Mouse (Mus musculus) limb, embryonic 11.5 days (tissue): ENCODE measurements around the gene Hes2. TPM values are rescaled to one million over a fixed set of nuclear protein-coding genes. Genes with fewer than 3 reads are reported as not detected.

ENCODE experiments used
- ATAC-seq: fragments of 200-750 bp; cut with Nextera tagmentation; 2 replicates; pipeline ENCODE4 v1.8.0; 2017; ENCODE audit warnings: low read depth; ENCODE audit not compliant: insufficient number of reproducible peaks, low FRiP score, low TSS enrichment
- DNase-seq: peaks from one replicate; pipeline ENCODE4 v3.0.0-alpha.2; 2015; ENCODE audit warnings: low spot score
- H3K27ac ChIP-seq: fragments of 300-500 bp; sonication (generic); replicated peaks from 2 replicates; pipeline ENCODE4 v1.5.1; 2014; ENCODE audit warnings: low read depth, mild to moderate bottlenecking, low read length
- H3K27me3 ChIP-seq: fragments of 300-500 bp; sonication (generic); 2 replicates; pipeline ENCODE4 v1.6.1; 2014; ENCODE audit warnings: mild to moderate bottlenecking, low read length, mixed read lengths; ENCODE audit not compliant: control insufficient read depth, insufficient read depth
- H3K36me3 ChIP-seq: fragments of 300-500 bp; sonication (generic); 2 replicates; pipeline ENCODE4 v1.6.1; 2014; ENCODE audit warnings: mild to moderate bottlenecking, low read length, moderate library complexity, mixed read lengths; ENCODE audit not compliant: control insufficient read depth, insufficient read depth
- H3K4me1 ChIP-seq: fragments of 300-500 bp; sonication (generic); 2 replicates; pipeline ENCODE4 v1.6.1; 2014; ENCODE audit warnings: low read length, mixed read lengths; ENCODE audit not compliant: control insufficient read depth, insufficient read depth
- H3K4me2 ChIP-seq: fragments of 300-500 bp; sonication (generic); 2 replicates; pipeline ENCODE4 v1.6.1; 2014; ENCODE audit warnings: low read depth, mild to moderate bottlenecking, moderate library complexity; ENCODE audit not compliant: severe bottlenecking
- H3K4me3 ChIP-seq: fragments of 300-500 bp; sonication (generic); 2 replicates; pipeline ENCODE4 v1.5.1; 2014; ENCODE audit warnings: low read depth, low read length
- H3K9ac ChIP-seq: fragments of 300-500 bp; sonication (generic); 2 replicates; pipeline ENCODE4 v1.6.1; 2014; ENCODE audit warnings: mild to moderate bottlenecking, low read length
- H3K9me3 ChIP-seq: fragments of 300-500 bp; sonication (generic); 2 replicates; pipeline ENCODE4 v1.6.1; 2016; ENCODE audit warnings: low read length; ENCODE audit not compliant: control insufficient read depth
- WGBS: fragments of 180-500 bp; shearing (Covaris S2); extraction: QIAGEN DNeasy Blood & Tissue Kit; methylation state at CpG from one replicate; pipeline ENCODE4 v1.1.7; 2014; 5-methylcytosine and 5-hydroxymethylcytosine counted together
- polyA plus RNA-seq: library from polyadenylated mRNA; unstranded; fragments of >200 nt; fragmentation: Nextera tagmentation; extraction: Ambion mirVana; gene quantifications from 2 replicates; pipeline ENCODE4 v1.2.1, GENCODE M21; 2014

Gene Hes2
- polyA plus RNA-seq, 1 experiment from 2014 or later, result not detected

DNA sequence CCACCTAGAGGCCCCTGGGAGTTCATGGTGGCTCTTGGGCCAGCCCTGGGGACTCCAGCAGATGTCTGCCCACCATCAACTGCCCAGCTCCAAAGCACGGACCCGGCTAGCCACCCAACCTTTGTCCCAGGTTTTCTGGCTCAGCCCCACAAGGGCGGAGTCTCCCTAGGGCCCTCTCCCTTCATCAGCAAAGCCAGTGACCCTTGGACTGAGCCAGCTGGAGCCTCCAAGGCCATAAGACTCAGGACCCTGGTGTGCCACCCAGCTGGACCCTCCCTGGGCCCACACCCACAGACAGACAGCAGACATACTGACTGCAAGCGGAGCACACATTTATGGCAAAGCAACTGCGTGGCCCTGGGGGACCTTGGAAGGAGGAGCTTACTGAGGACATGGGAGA lies 29.9 kb upstream of the Hes2 start:
- Histone ChIP-seq H3K27ac (no peak overlapping the region), H3K36me3 (no peaks in the 10 kb centered on the region), H3K9ac (no peak overlapping the region), H3K27me3 (peaks cover 100% of the 10 kb centered on the region), H3K4me3 (no peak overlapping the region), H3K4me2 (no peak overlapping the region), H3K4me1 (peaks cover 39% of the 10 kb centered on the region), H3K9me3 (no peaks in the 10 kb centered on the region)
- WGBS, result 55% methylated on average over 5 of the region's 5 CpGs
- DNase-seq, result no peak
- ATAC-seq, result no peak

DNA sequence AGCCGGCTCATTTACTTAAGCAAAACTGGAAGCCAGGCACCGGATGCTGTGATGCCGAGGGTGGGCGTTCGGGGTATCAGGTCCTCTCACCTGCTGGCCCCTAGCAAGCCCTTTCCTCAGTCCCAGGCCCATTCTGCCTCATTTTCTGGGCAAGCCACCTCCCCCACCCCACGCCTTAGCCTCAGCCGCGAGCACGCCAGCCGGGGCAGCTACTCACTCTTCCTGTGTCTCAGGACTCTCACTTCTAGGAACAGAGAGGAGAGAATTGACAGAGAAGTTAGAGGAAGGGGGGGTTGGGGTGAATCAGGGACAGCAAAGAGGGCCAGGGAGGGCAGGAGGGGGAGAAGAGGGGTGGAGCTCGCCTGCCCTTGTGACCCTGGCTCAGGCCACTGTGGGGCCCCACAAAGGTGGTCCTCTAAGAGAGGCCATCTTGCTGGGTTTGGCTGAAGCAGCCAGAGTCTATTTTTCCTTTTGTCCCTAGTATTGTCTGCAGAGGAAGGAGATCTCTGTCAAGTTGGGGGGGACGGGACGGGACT lies 29.2 kb upstream of the Hes2 start:
- WGBS, result 27% methylated on average over 13 of the region's 13 CpGs
- Histone ChIP-seq H3K27me3 (peaks cover 100% of the 10 kb centered on the region), H3K27ac (no peak overlapping the region), H3K9ac (no peak overlapping the region), H3K4me2 (no peak overlapping the region), H3K4me3 (no peak overlapping the region), H3K9me3 (no peaks in the 10 kb centered on the region), H3K4me1 (peaks cover 39% of the 10 kb centered on the region), H3K36me3 (no peaks in the 10 kb centered on the region)
- DNase-seq, result no peak
- no peak for ATAC-seq

DNA sequence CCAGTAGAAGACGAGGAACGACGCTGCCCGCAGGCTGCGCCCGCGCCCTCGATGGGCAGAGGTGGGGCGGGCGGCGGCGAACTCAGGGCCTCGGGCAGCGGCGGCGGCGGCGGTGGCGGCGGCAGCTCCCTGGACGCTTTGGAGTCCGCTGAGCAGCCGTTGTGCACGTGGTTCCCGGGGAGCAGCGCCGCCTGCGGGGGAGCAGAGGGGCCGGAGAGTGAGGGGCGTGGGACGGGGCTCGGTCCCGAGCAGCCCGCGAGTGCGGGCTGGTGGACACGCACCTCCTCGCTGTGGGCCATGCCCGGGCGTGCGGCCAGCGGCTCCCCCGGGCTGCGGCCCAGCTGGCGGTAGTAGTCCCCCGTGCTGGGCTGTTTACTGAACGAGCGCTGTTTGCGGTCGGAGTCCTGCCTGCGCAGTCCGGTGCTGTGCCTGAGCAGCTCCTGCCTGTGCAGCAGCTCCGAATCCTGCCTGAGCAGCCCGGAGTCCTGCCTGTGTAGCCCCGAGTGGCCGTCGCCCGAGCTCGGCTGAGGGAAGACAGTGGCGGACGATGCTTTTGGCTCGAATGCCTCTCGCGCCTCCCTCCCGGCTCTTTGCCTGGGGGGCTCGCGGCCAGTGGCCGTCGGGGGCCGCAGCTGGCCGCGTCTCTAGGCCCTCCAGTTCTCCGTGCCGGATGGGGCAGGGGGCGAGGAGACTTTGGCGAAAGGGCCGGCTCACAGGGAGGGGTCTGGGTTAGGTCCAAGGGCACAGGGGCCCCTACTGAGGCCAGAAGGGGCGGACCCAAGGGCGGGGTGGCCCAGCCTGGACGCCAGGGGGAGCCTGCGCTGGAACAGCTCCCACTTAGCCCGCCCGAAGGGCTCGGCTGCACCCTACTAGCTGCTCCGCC lies 27.7 kb upstream of the Hes2 start:
- H3K36me3 ChIP-seq, result no peaks in the 10 kb centered on the region
- peak overlapping the region; percentile 53 for H3K4me2 ChIP-seq
- H3K4me3 ChIP-seq, result peak overlapping the region; percentile 21
- H3K4me1 ChIP-seq, result peaks cover 29% of the 10 kb centered on the region
- no peaks in the 10 kb centered on the region for H3K9me3 ChIP-seq
- peak; percentile 34; the same call in 1 of the 2 replicates for ATAC-seq
- under 1% methylated on average over 69 of the region's 85 CpGs for WGBS
- peak overlapping the region; percentile 1; the same call in 1 of the 2 replicates for H3K9ac ChIP-seq
- DNase-seq, result peak; percentile 73
- no peak overlapping the region for H3K27ac ChIP-seq
- peaks cover 88% of the 10 kb centered on the region for H3K27me3 ChIP-seq

DNA sequence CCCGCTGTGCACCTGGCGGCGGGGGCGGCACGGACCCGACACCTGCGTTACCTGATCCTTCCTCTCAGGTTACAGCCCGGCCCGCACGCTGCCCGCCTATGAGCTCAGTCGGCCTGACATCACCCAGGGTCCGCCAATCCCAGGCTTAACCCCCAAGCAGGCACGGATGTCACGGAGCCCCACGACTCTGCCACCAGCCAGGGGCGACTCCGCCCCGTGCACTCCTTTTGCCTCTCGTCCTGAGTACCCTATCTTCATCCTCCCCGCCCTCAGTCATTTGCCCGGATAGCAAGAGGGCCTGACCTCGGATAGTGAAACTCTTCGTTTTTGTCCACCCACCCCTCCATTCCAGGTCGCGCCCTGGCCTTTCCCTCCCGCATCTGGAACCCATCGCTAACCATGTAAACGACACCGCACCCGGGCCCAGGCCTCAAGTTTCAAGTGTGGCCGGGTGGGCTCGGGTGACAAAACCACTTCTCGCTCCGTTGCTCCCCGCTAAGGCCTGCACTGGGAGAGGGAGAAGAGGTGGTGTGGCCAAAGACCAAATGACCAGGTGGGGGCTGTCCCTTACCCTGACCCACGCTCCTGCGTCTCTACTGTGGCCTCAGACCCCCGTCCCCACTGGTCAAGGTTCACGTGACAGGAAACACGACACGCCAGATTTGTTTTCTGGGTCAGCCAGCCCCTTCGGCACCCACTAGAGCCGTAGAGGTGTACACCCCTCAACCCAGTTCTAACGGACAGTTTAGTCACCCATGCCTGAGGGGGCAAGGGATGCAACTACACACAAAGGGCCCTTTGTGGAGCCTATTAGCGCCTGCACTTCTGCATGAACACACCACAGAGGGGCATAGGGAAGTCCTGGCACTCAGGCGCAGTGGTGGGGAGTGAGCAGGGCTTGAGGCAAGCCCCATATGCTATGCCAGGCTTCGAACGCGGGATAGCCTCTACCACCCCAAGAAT lies 26.6 kb upstream of the Hes2 start:
- Histone ChIP-seq H3K4me1 (peaks cover 26% of the 10 kb centered on the region), H3K27ac (no peak overlapping the region), H3K4me2 (peak overlapping the region; percentile 53), H3K9me3 (no peaks in the 10 kb centered on the region), H3K4me3 (peak overlapping the region; percentile 21), H3K27me3 (peaks cover 77% of the 10 kb centered on the region), H3K36me3 (no peaks in the 10 kb centered on the region), H3K9ac (no peak overlapping the region)
- 3% methylated on average over 49 of the region's 50 CpGs for WGBS
- DNase-seq (peak; percentile 74), ATAC-seq (peak; percentile 22; the same call in 1 of the 2 replicates)

DNA sequence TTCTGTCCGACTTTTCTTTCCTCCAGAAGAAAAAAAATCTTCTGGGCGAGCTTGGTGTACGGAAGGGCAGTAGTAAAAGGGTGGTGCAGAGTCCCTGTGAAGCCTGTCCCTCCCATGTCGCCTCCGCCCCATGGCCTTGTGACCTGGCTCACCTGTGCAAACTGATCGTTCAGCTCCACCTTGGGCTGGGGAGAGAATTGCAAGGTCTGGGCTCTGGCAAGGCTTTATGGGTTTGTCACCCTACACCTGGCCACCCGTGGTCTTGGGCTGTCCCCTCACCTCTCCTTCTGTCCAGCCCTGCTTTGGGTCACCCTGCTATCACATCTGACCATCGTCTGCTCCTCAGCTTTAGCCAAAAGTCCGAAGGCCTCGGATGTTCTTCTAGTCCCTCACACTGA lies 25.9 kb upstream of the Hes2 start:
- no peaks in the 10 kb centered on the region for H3K36me3 ChIP-seq
- ATAC-seq, result no peak
- H3K9me3 ChIP-seq, result no peaks in the 10 kb centered on the region
- no peak overlapping the region for H3K27ac ChIP-seq
- peaks cover 26% of the 10 kb centered on the region for H3K4me1 ChIP-seq
- peak overlapping the region; percentile 53 for H3K4me2 ChIP-seq
- H3K4me3 ChIP-seq, result no peak overlapping the region
- WGBS, result 25% methylated on average over 10 of the region's 10 CpGs
- DNase-seq, result no peak
- H3K9ac ChIP-seq, result no peak overlapping the region
- peaks cover 70% of the 10 kb centered on the region for H3K27me3 ChIP-seq

DNA sequence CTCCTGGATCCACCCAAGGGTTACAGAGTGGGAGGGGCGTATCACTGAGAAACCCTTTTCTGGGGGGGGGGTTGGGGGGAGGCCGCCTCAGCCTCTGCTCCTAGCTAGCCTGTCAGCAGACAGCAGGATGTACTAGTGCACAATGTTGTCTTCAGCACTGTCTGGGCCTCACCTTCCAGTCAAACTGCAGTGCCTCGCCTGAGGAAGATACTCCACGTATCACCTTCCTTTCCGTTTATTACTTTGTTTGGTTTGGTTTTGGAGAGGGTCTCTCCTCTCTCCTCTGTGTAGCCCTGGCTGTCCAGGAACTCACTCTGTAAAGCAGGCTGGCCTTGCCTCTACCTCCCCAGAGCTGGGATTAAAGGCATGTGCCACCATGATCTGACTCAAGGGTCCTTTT lies 25.5 kb upstream of the Hes2 start:
- Histone ChIP-seq H3K27me3 (peaks cover 66% of the 10 kb centered on the region), H3K4me3 (no peak overlapping the region), H3K9ac (no peak overlapping the region), H3K4me2 (no peak overlapping the region), H3K9me3 (no peaks in the 10 kb centered on the region), H3K36me3 (no peaks in the 10 kb centered on the region), H3K4me1 (peaks cover 26% of the 10 kb centered on the region), H3K27ac (no peak overlapping the region)
- ATAC-seq (no peak), DNase-seq (no peak)
- 46% methylated on average over 5 of the region's 5 CpGs for WGBS

DNA sequence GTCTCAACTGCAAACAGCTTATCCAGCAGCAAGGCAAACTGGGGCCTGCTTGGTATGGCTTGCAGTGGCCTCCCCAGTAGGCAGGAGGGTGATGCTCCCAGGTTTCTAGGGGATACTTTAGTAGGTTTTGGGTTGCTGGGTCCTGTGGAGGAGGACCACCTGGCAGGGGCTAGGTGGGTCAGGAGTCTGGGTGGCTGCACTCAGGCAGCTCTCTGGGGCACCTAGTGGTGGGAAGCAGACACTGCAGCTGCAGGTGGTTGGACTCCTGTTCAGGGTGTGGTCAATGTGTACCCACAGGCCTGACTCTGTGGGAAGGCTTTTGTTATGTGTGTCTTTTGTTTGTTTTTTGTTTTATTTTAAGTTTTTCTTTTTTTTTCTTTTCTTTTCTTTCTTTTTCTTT lies 24.2 kb upstream of the Hes2 start:
- ATAC-seq (no peak), DNase-seq (peak; percentile 74)
- Histone ChIP-seq H3K4me1 (peaks cover 21% of the 10 kb centered on the region), H3K27me3 (peaks cover 55% of the 10 kb centered on the region), H3K36me3 (no peaks in the 10 kb centered on the region), H3K4me2 (no peak overlapping the region), H3K9me3 (no peaks in the 10 kb centered on the region), H3K9ac (no peak overlapping the region), H3K27ac (no peak overlapping the region), H3K4me3 (no peak overlapping the region)

DNA sequence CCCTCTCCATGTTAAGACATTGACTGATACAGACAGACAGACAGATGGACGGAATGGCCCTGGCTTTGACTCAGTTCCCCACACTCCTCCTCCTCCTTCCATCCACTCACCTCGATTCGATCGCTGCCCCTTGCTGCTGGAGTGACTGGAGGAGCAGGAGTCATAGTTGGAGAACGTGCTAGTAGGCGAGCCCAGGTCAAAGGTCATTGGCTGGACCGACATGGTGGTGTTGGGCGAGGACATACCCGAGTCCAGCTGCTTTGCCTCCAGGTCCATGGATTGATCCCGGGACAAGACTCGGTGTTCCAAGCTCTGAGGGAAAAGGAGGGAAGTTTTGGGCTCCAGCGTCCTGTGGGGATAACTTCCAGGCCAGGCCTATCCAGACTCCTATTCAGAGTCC lies 23.3 kb upstream of the Hes2 start:
- Histone ChIP-seq H3K4me2 (no peak overlapping the region), H3K4me1 (peaks cover 21% of the 10 kb centered on the region), H3K4me3 (no peak overlapping the region), H3K9me3 (no peaks in the 10 kb centered on the region), H3K27me3 (peaks cover 47% of the 10 kb centered on the region), H3K27ac (no peak overlapping the region), H3K36me3 (no peaks in the 10 kb centered on the region), H3K9ac (no peak overlapping the region)
- no peak for DNase-seq
- 85% methylated on average over 12 of the region's 12 CpGs for WGBS
- no peak for ATAC-seq
